Comparison of ENCODE assay signal across 9 mouse cellular contexts in the genomic region with DNA sequence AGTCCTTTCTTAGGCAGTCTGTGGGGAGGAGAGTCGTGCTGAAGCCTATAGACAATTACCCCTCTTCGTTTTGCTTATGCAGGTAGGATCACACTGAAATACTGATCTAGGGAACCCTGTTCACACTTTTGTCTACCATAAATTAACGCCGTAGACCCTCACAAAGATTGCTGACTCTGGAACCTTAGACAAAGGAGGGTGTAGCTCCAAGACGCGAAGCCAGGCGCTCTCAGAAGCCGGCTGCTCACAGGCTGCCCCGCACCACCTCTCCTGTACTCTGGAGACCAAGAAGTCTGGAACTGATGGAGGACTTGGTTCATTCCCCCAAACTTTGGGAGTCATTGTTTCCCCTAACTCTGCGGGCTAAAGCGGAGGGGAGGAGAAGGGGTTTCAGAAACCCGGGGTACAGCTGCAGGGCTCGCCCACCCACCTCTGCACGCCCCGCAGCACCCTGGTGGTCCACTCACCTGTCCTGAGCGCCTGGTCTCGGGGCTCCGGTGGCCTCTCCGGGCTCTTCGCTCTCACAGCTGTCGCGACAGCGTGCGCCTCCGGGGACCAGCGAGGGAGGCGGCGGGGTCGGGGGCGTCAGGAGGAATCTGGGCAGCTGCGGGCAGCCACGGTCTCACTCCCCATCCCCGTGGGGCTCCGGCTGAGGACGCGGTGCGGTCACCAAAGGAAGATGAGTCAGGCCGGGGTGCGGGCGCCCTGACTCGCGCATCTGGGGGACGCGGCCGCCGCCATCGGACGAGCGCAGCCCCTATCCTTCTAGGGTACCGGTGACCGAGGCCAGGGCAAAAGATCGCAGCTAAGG. TPM values are rescaled to one million over a fixed set of nuclear protein-coding genes. Genes with fewer than 3 reads are reported as not detected.
DNase-seq lines count a peak whose midpoint lies in the region; ATAC-seq and TF ChIP-seq lines count a peak whose summit lies in the region.
"Had no signal": no experiment of that assay in that cellular context is flagged by ENCODE, and none has a peak within 500 bp of the region (broad histone marks: within the 10 kb centered on the region; RNA-seq: fewer than 3 reads in every experiment).

A gene (plus strand): TSS at position 585 of the 811 bp plus-strand sequence.

- peak; percentile 59 for ATAC-seq in embryonic facial prominence, embryonic 14.5 days (ENCODE audit: low read depth)
- ATAC-seq in hindbrain, postnatal 0 days, result peak; percentile 48
- no peak for ATAC-seq in liver, postnatal 0 days

- H3K9ac ChIP-seq in embryonic facial prominence, embryonic 14.5 days (ENCODE audit: low read depth, low read length), result peak within 1 kb of the TSS; percentile 72
- H3K9ac ChIP-seq in hindbrain, postnatal 0 days (replicated peaks; ENCODE audit: low read length), result peak within 1 kb of the TSS; percentile 73
- no peak within 1 kb of the TSS for H3K9ac ChIP-seq in liver, postnatal 0 days (replicated peaks)

- 3% methylated on average over 52 of the region's 52 CpGs for WGBS in heart, embryonic 10.5 days
- WGBS in embryonic facial prominence, embryonic 14.5 days, result 1% methylated on average over 37 of the region's 52 CpGs
- WGBS in hindbrain, postnatal 0 days, result under 1% methylated on average over 50 of the region's 52 CpGs
- WGBS in liver, postnatal 0 days (ENCODE audit: insufficient replicate concordance), result 5% methylated on average over 51 of the region's 52 CpGs

- H3K27me3 ChIP-seq in heart, embryonic 10.5 days (ENCODE audit: insufficient read depth, poor library complexity, severe bottlenecking), result peaks cover 33% of the 10 kb centered on the region
- H3K27me3 ChIP-seq in embryonic facial prominence, embryonic 14.5 days (replicated peaks; ENCODE audit: control insufficient read depth, insufficient read depth, low read length), result peaks cover 8% of the 10 kb centered on the region; the same call in 1 of the 2 replicates
- H3K27me3 ChIP-seq in hindbrain, postnatal 0 days (ENCODE audit: insufficient read depth, low read length), result no peaks in the 10 kb centered on the region
- peaks cover 22% of the 10 kb centered on the region for H3K27me3 ChIP-seq in liver, postnatal 0 days (ENCODE audit: insufficient read depth, low read length)

- H3K4me1 ChIP-seq in heart, embryonic 10.5 days, result peaks cover 9% of the 10 kb centered on the region
- no peaks in the 10 kb centered on the region for H3K4me1 ChIP-seq in embryonic facial prominence, embryonic 14.5 days (ENCODE audit: control insufficient read depth, insufficient read depth, low read length)
- no peaks in the 10 kb centered on the region for H3K4me1 ChIP-seq in hindbrain, postnatal 0 days (ENCODE audit: insufficient read depth, low read length)
- H3K4me1 ChIP-seq in liver, postnatal 0 days (ENCODE audit: insufficient read depth), result 0 out of 2 replicates have a peak, but pooled peaks cover 2% of the 10 kb centered on the region

- TF ChIP-seq EP300 in liver, postnatal 0 days (IDR thresholded peaks at IDR 0.05; ENCODE audit: low read depth), result no peak

- no peak for DNase-seq in heart, embryonic 10.5 days (ENCODE audit: low spot score)
- no peak for DNase-seq in heart, adult 18-20 months
- peak; percentile 69 for DNase-seq in Muller cell, postnatal 12 days (ENCODE audit: inconsistent ontology term)
- DNase-seq in embryonic facial prominence, embryonic 14.5 days (ENCODE audit: low spot score), result peak; percentile 36
- DNase-seq in hindbrain, postnatal 0 days (ENCODE audit: low spot score), result peak; percentile 44
- DNase-seq in liver, postnatal 0 days, result no peak
- DNase-seq in right cerebral cortex, postnatal 4 days, result peak; percentile 46
- no peak for DNase-seq in MN1 (ENCODE audit: low spot score)

- no peak for TF ChIP-seq CTCF in hindbrain, postnatal 0 days (IDR thresholded peaks at IDR 0.05; ENCODE audit: low read depth)
- no peak for TF ChIP-seq CTCF in liver, postnatal 0 days (IDR thresholded peaks at IDR 0.05; ENCODE audit: low read depth)

- H3K27ac ChIP-seq in heart, embryonic 10.5 days, result peak within 1 kb of the TSS; percentile 42; the same call in 1 of the 2 replicates
- peak within 1 kb of the TSS; percentile 33; the same call in 1 of the 2 replicates for H3K27ac ChIP-seq in embryonic facial prominence, embryonic 14.5 days (replicated peaks; ENCODE audit: low read depth, low read length)
- peak within 1 kb of the TSS; percentile 68 for H3K27ac ChIP-seq in hindbrain, postnatal 0 days
- H3K27ac ChIP-seq in liver, postnatal 0 days (ENCODE audit: low read depth), result no peak within 1 kb of the TSS

- H3K9me3 ChIP-seq in heart, embryonic 10.5 days, result no peaks in the 10 kb centered on the region
- no peaks in the 10 kb centered on the region for H3K9me3 ChIP-seq in embryonic facial prominence, embryonic 14.5 days (ENCODE audit: control insufficient read depth, low read length)
- no peaks in the 10 kb centered on the region for H3K9me3 ChIP-seq in hindbrain, postnatal 0 days (ENCODE audit: low read length)
- no peaks in the 10 kb centered on the region for H3K9me3 ChIP-seq in liver, postnatal 0 days (ENCODE audit: low read length)

- peak within 1 kb of the TSS; percentile 65 for H3K4me3 ChIP-seq in heart, embryonic 10.5 days
- peak within 1 kb of the TSS; percentile 63 for H3K4me3 ChIP-seq in embryonic facial prominence, embryonic 14.5 days (ENCODE audit: low read depth, low read length)
- peak within 1 kb of the TSS; percentile 81 for H3K4me3 ChIP-seq in hindbrain, postnatal 0 days (ENCODE audit: low read length)
- peak within 1 kb of the TSS; percentile 41 for H3K4me3 ChIP-seq in liver, postnatal 0 days (ENCODE audit: low read depth, low read length)

- peak within 1 kb of the TSS; percentile 90 for H3K4me2 ChIP-seq in embryonic facial prominence, embryonic 14.5 days (ENCODE audit: low read depth, low read length)
- H3K4me2 ChIP-seq in hindbrain, postnatal 0 days (ENCODE audit: low read depth, low read length), result peak within 1 kb of the TSS; percentile 89
- H3K4me2 ChIP-seq in liver, postnatal 0 days (ENCODE audit: low read depth, low read length), result peak within 1 kb of the TSS; percentile 73

- no peaks in the 10 kb centered on the region for H3K36me3 ChIP-seq in heart, embryonic 10.5 days
- no peaks in the 10 kb centered on the region for H3K36me3 ChIP-seq in embryonic facial prominence, embryonic 14.5 days (ENCODE audit: control insufficient read depth, insufficient read depth, low read length)
- no peaks in the 10 kb centered on the region for H3K36me3 ChIP-seq in hindbrain, postnatal 0 days (ENCODE audit: insufficient read depth, low read length)
- H3K36me3 ChIP-seq in liver, postnatal 0 days (replicated peaks; ENCODE audit: insufficient read depth, low read length), result no peaks in the 10 kb centered on the region
- H3K36me3 ChIP-seq: G1E had no signal

RNA-seq across cellular contexts. Expression of the gene that starts here (rescaled TPM):
- not detected in 2 replicates for polyA plus RNA-seq in heart, embryonic 10.5 days (2016; fragmentation: Nextera tagmentation; extraction: Ambion mirVana)
- not detected for total RNA-seq in heart, adult 18-20 months (2021)
- 0.21 and 0.85 TPM in 2 replicates for polyA plus RNA-seq in embryonic facial prominence, embryonic 14.5 days (2014; fragmentation: Nextera tagmentation; extraction: Ambion mirVana)
- 0.26 and 1.3 TPM in 2 replicates for total RNA-seq in hindbrain, postnatal 0 days (2014; rRNA removed)
- polyA plus RNA-seq in hindbrain, postnatal 0 days (2015; fragmentation: Nextera tagmentation; extraction: Ambion mirVana), result 1.7 and 2.0 TPM in 2 replicates
- polyA plus RNA-seq in liver, postnatal 0 days (2015; fragmentation: Nextera tagmentation; extraction: Ambion mirVana), result not detected in 2 replicates
- total RNA-seq: G1E had no signal
- polyA plus RNA-seq: G1E had no signal

Comparison
In these comparisons a context has a peak if more than half of its experiments do, and no peak if none do; other contexts are left out.
1. Peak in DNase-seq, ATAC-seq, H3K4me3 ChIP-seq, H3K27ac ChIP-seq, H3K9ac ChIP-seq and H3K4me2 ChIP-seq in embryonic facial prominence, embryonic 14.5 days; RNA of the gene not detected or under 1 TPM.
2. DNase-seq: peak in Muller cell, postnatal 12 days (single experiment), hindbrain, postnatal 0 days (single experiment) and right cerebral cortex, postnatal 4 days (single experiment); none in heart, embryonic 10.5 days (single experiment), heart, adult 18-20 months (0 of 2), liver, postnatal 0 days (single experiment) and MN1 (single experiment).
3. Peak in every context shown above with its lines, with median percentiles within 50 percentile points of each other: H3K4me3 ChIP-seq and H3K4me2 ChIP-seq.